Mouse (Mus musculus) urinary bladder, postnatal 36 days (tissue): Measurements from ENCODE around the gene Asic2.

ENCODE experiments used
- DNase-seq, 2 experiments: peaks; one replicate each; pipeline ENCODE4 v3.0.0; 2022; ENCODE audit warnings: low spot score in 2 of 2, mixed read lengths in 1 of 2

Gene Asic2

GRCm38 (mm10) chr11:81611948-81612797 lies 356.1 kb downstream of the Asic2 start:
- no peak for DNase-seq

- DNase-seq, result no peak
These were observed 357.8 kb downstream of the Asic2 start for GRCm38 (mm10) chr11:81610506-81610905.

GRCm38 (mm10) chr11:81602971-81603370 lies 365.3 kb downstream of the Asic2 start:
- no peak for DNase-seq

- no peak for DNase-seq
These were observed 366.5 kb downstream of the Asic2 start for GRCm38 (mm10) chr11:81601736-81602135.

- no peak for DNase-seq
These were observed 370.7 kb downstream of the Asic2 start for GRCm38 (mm10) chr11:81597601-81598000.

- no peak for DNase-seq
These were observed 373.0 kb downstream of the Asic2 start for GRCm38 (mm10) chr11:81595235-81595634.

GRCm38 (mm10) chr11:81592776-81593175 lies 375.5 kb downstream of the Asic2 start:
- no peak for DNase-seq

- no peak for DNase-seq
These were observed 377.3 kb downstream of the Asic2 start for GRCm38 (mm10) chr11:81590911-81591310.

- peak; percentile 49 to 54 for DNase-seq
These were observed 379.6 kb downstream of the Asic2 start for GRCm38 (mm10) chr11:81588630-81589029.

- no peak for DNase-seq
These were observed 380.3 kb downstream of the Asic2 start for GRCm38 (mm10) chr11:81587942-81588341.

GRCm38 (mm10) chr11:81587114-81587513 lies 381.1 kb downstream of the Asic2 start:
- DNase-seq, result no peak

- no peak for DNase-seq
These were observed 383.8 kb downstream of the Asic2 start for GRCm38 (mm10) chr11:81584506-81584905.

GRCm38 (mm10) chr11:81583195-81583594 lies 385.1 kb downstream of the Asic2 start:
- no peak for DNase-seq

GRCm38 (mm10) chr11:81582161-81582560 lies 386.1 kb downstream of the Asic2 start:
- DNase-seq, result no peak

- DNase-seq, result no peak
These were observed 388.5 kb downstream of the Asic2 start for GRCm38 (mm10) chr11:81579753-81580152.

GRCm38 (mm10) chr11:81570406-81570805 lies 397.9 kb downstream of the Asic2 start:
- DNase-seq, result no peak

GRCm38 (mm10) chr11:81564857-81565256 lies 403.4 kb downstream of the Asic2 start:
- no peak for DNase-seq

GRCm38 (mm10) chr11:81560374-81560773 lies 407.9 kb downstream of the Asic2 start:
- DNase-seq, result no peak

- no peak for DNase-seq
These were observed 425.1 kb downstream of the Asic2 start for GRCm38 (mm10) chr11:81543189-81543588.

- DNase-seq, result no peak
These were observed 433.0 kb downstream of the Asic2 start for GRCm38 (mm10) chr11:81535121-81535717.

GRCm38 (mm10) chr11:81534686-81535085 lies 433.6 kb downstream of the Asic2 start:
- DNase-seq, result peak; percentile 15 to 27

GRCm38 (mm10) chr11:81531906-81532305 lies 436.4 kb downstream of the Asic2 start:
- DNase-seq, result no peak

GRCm38 (mm10) chr11:81522927-81523326 lies 445.3 kb downstream of the Asic2 start:
- DNase-seq, result no peak
